Mouse (Mus musculus) gastrocnemius, adult 18-20 months (tissue): ENCODE data around the gene Dnmt3a. TPM values are rescaled to one million over a fixed set of nuclear protein-coding genes. Genes with fewer than 3 reads are reported as not detected.

Source experiments
- DNase-seq: peaks from one replicate; pipeline ENCODE4 v3.0.0; 2021; ENCODE audit warnings: low spot score
- total RNA-seq, 2 experiments: library from RNA; stranded (reverse); gene quantifications; 2 replicates each; pipeline ENCODE4 v1.2.3; 2021

Gene Dnmt3a
- total RNA-seq, 2 experiments from 2014 or later, result 54.6 to 62.0 TPM

DNA sequence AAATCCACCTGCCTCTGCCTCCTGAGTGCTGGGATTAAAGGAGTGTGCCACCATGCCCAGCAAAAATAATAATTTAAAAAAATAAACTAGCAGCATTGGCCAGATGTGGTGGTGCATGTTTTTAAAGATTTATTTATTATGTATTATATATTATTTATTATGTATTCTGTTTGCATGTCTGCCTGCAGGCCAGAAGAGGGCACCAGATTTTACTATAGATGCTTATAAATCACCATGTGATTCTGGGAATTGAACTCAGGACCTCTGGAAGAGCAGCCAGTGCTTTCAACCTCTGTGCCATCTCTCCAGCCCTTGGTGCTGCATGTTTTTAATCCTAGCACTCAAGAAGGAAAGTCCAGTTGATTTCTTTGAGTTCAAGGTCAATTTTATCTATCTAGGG lies 69.7 kb downstream of the Dnmt3a start:
- no peak for DNase-seq

DNA sequence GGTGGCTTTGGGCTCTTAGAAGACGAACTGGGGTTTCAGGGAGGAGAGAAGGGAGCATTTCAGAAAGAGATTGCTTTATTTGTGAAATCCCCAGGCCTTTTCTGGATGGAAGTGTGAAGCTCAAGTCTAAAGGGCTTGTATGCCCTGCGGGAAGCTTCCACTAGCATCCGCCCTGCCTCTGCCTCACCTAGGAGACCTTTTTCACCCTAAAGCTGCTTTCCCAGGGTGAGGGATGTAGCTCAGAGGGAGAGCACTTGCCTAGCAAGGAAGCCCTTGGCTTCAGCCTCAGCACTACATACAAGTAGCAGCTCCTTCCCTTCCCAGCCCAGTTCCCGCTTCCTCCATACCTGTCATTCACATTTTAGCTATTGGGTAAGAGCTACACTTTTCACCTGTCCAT lies 71.6 kb downstream of the Dnmt3a start:
- DNase-seq, result no peak

DNA sequence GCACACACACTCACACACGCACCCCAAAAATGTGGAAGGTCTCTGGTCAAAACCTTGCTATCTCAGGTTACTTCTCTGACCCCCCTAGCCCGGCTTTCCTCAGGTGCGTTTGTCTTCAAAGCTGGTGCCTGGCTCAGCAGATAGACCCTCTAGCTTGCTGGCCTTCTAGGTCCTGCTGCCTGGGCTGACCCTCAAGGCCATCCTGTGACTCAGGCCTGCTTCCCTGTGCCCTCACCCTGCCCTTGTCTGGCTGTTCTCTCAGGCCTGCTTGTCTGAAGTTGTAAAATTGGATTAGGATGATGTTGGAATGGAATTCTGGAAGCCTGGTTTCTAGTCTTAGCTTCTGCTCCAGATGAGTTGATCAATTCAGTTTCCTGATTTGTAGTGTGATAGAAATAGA lies 75.7 kb downstream of the Dnmt3a start:
- no peak for DNase-seq

DNA sequence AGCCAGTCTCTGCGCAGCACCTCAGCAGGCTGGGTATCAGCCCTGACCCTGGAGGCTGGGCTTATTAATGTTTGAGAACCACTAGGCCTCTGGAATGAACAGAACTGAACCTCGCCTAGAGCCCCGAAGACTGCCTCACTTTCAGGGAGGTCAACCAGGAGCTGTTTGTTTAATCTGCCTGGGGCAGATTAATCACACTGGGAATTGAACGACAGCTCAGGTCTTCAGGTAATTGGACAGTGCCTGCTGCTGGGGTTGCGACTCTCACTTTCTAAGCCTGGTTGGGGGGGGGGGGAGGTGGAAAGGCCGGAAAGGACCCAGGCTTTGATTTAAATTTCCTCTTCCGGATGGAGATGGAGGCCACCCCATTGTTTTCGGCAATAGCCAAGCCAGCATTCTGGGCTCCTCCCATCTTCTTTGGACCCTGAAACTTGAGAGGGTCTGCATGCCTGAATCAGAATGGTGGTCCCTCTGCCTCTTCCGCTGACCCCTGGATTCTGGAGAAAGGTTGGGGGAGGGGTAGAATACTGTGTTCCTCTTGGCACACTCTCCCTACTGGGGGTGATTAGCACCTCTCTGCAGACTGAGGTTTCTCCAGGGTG lies 79.2 kb downstream of the Dnmt3a start:
- no peak for DNase-seq

DNA sequence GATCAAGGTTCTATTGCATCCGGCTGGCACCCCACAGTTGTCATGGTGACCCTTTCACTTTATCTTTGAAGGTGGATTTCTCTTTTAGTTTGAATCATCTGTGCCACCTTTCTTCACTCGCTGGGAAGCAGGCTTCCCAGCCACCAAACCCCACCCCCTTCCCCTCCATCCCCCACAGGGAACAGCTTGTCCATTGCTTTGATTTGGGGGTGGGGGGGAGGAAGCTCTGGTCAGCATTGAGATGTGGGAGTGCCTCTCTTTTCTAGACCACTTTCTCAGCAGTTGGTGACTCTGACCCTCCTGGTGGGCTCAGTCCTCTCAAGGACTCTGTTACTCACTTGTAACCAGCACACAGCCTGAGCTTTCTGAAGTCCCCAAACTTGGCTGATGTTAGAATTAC lies 80.8 kb downstream of the Dnmt3a start:
- DNase-seq, result no peak

DNA sequence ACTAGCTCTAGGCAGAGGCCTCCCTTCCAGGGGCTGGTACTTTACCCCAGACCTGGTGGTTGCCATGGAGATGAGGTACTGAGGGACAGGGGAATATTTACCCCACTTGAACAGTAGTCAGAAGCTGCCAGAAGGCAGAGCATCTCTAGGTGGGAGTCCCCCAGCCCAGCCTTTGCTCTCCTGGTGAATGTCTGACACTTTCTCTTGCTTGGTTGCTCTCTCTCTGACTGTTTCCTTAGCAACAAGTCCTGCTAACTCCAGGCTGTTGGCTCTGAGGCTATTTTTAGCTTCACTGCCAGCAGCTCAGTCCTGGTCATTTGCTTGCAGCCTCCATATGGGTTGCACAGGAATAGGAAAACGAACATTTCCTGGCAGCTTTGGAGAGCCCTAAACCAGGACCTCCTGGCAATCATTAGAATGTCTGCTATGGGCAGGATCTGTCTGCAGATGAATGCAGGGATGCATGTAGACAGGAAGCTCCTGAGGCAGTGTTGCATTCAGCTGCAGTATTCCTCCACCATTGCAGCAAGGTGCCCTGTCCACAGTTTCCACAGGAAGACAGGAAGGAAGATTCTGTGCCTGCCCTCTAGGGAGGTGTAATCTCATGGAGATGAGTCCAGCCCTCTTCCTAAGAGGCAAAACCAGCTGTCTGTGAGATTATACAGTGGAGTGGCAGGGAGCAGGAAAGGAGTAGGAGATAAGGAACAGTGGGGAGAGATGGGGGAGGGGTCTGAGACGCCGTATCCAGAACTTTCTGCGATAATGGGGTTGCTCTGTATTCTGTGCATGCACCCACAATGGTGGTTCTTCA lies 81.9 kb downstream of the Dnmt3a start:
- DNase-seq, result no peak

DNA sequence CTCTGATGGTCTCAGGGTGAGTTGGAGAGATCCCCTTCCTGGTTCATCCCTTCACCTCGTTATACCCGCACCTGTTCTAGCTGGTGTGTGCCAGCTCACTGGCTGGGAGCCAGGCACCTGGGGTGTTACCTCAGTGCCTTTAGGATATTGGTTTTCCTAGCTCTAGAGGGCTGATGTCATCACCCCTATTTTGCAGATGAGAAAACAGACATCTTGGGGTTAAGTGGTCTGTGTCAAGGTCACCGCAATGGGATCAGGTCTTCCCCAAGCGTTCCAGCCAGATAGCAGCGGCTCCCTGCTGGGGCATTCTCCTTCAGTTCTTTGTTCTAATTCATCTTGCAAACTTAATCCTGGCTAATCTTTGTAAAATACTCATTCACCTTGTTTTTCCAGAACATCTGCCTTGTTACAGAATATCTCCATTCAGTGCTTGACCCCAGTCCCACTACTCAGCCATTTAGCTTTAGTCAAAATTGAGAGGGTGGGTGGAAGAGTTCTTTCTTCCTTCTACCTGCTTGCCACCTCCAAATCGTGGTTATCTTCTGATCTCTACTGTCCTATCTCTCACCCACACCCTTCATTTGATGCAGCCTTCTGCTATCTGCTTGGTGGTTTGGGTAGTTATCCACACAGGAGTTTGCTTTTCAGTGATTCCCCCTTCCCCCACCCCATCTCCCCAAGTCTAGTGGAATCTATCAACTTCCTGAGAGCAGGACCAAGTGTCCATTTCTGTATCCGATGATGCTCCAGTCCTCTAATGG lies 84.2 kb downstream of the Dnmt3a start:
- DNase-seq, result no peak

DNA sequence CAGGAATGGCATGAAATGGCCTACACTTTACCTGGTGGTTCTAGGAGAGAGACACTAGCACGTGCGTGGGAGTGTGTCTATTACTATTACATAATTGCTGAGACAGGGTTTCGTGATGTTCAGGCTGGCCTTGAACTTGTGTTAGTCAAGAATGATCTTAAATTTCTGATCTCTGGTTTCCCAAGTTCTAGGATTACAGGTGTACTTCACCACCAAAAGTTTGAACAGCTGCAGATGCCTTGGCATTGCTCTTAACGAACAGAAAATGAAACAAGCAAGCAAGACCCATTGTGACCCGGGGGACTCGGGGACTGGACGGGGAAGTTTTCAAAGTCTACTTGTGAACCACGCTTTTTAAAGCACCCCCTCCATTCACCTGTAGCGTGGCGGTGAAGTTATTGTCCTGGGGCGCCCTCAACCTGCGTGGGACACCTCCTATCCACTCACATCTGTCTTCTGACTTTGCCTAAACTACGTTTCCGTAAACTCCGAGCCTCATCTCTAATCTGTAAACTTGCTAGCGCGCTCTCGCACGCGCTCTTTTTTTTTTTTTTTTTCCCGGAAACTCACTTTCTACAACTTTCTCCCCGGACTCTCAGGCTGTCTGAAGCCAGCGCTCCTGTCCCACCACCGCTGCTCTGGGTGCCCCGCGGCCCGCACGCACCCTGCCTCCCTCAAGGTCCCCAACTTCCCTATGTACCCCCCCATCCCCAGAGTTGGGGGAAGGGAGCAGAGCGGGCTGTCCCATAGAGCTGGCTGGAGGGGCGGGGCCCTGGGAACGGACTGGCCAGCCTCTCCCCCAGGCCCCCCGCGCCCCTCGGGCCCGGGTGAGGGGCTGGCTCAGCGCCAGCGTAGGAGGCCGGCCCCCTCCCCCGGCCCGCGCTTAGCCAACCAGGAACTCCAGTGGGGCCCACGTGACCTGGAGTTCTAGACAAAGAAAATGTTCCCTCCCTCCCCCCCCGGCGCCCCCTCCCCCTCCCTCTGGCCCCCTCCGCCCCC lies 85.2 kb downstream of the Dnmt3a start:
- DNase-seq, result no peak

DNA sequence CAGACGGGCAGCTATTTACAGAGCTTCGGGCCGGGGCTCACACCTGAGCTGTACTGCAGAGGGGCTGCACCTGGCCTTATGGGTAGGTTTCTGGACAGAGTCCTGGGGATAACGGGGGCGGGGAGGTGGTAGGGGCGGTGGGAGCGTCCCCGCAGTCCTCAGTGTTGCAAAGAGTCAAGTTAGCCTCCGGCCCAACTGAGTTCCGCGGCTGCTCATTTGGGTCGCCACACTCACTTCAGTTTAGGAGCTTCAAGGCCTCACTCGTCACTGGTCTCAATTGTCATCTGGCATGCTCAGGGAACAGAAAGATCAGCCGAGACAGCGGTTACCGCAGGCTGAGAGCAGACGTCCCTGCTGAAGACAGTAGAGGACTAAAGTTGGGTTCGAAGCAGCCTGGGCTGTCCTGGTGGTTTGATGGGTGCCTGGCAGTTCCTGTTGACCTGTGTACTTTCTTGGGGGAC lies 86.0 kb downstream of the Dnmt3a start:
- DNase-seq, result no peak

DNA sequence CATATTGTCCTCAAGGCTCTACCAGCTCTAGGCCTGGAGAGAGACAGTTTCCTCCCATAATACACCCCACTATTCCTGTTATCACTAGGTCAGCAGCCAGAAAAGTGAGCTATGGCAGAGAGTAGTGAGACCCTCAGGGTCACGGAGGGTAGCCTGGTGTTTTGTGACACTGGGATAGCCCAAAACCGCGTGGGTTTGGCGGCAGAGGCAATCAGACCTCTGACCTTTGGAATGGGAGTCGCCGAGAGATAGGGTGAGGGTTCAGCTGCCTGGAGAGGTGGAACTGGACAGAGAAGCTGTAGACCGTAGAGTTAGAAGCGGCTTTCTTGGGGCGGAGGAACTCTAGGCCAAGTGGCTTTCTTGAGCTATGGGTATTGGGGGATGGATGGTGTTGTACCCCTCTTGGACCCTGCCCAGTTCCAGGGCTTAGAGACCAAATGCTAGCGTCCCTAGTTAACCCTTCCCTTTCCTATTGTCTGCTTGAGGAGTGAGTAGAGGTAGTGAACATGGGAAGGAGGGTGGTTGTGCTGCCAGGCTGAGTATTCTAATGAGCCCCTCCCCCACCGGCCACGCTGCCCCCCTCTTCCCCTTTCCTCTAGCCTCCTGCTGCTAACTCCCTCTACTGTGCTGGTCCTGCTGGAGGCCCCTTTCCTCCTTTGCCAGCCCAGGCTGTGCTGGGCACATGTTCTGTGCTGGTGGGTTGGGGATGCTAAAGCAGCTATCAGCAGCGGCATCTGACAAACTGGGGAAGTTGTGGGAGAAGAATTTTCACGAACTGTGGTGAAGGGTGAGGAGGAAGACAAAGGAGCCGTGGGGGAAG lies 86.6 kb downstream of the Dnmt3a start:
- no peak for DNase-seq

DNA sequence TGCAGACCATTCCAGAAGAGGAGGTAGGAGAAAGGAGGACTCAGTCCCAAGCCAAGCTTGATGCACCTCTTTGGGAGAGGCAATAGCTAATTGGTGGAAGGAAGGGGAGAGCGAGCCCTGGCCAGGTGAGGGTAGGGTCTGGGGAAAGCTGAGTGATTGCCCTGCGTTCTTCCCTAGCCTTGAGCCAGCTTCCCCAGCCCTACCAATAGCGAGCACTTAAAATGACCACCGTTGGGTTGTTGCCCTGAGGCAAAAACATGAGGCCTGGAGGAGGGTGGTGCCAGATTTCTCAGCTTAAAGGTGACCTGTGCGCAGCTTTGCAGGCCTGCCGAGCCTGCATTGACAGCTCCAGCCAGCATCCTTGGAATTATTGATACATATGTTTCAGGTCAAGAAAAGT lies 87.5 kb downstream of the Dnmt3a start:
- DNase-seq, result no peak

DNA sequence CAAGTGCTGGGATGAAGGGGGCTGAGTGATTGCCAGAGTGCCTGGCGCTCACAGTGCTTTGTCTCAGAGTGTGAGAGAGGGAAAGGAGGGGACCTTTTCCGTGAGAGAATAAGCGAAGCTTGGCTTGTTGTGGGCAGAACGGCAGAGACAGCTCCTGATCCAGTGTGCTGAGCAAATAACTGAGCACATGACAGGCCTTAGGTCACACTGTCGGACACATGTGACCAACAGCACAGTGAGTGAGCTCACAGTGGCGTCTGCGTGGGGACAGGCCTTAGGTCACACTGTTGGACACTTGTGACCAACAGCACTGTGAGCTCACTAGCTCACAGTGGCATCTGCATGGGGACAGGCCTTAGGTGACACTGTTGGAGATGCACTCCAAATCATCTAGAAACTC lies 88.7 kb downstream of the Dnmt3a start:
- no peak for DNase-seq

DNA sequence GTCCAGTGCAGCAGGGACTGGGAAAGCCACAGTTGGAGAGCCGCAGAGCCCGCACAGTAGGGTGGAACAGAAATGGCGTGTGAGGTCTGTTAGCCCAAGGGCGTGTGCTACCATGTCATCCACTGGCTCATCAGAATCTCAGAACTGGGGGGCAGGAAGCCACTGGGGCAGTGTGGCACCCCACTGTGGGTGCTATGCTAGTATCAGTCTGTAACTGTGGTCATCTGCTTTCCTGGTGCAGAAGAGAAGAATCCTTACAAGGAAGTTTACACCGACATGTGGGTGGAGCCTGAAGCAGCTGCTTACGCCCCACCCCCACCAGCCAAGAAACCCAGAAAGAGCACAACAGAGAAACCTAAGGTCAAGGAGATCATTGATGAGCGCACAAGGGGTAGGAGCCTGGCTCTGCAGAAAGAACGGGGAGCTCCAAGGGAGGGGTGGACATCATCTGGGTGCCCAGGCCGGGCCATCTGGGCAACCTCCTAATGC lies 91.3 kb downstream of the Dnmt3a start:
- DNase-seq, result no peak

DNA sequence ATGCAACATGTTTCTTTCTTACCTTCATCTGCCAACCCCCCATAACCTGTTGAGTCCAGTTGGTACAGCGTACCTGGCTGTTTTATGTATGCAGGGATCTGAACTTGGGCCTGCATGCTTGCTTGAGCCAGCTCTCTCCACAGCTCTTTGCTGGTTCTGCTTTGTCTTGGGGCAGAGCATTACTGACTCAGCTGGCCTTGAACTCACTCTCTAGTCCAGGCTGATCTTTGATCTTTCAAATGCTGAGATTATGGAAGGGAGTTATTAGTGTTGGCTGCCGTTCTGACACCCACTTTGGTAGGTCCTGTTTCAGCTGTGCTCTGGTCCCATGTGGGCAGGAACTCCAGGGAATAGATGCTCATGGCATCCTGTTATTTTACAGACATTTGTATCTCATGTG lies 93.0 kb downstream of the Dnmt3a start:
- DNase-seq, result no peak

DNA sequence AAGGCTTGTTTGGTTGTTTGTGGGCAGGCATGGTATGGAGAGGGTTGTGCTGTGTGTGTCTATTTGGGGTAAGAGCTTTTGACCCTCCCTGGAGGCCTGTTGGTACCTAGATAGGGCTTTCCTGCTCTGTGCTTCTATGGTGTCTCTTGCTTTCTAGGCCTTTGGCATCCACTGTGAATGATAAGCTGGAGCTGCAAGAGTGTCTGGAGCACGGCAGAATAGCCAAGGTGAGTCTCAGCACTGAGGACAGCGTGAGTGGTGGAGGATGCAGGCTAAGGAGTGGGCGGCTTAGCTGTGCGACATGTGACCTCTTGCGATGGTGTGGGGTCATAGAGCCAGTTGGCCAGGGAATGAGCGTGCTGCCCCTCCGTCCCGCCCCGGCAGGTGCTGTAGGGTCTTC lies 99.6 kb downstream of the Dnmt3a start:
- DNase-seq, result no peak

DNA sequence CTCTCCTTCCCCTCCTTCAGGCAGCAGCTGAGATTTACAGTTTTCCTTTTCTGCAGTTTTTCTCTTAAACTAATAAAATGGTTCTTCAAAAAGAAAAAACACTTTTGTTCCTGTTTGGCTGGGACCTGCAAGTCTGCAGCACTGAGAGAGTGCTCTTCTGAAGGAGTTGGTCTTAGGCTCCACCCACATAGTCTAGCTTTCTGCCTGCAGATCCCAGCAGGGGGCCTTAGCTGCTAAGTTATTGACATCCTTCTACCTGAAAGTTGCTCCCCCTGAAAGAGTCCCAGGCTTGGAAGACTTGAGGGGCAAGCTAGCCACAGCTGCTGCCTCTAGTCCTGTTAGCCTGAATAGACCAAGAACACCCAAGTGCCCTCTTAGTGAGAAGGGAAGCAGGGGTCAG lies 100.5 kb downstream of the Dnmt3a start:
- no peak for DNase-seq

DNA sequence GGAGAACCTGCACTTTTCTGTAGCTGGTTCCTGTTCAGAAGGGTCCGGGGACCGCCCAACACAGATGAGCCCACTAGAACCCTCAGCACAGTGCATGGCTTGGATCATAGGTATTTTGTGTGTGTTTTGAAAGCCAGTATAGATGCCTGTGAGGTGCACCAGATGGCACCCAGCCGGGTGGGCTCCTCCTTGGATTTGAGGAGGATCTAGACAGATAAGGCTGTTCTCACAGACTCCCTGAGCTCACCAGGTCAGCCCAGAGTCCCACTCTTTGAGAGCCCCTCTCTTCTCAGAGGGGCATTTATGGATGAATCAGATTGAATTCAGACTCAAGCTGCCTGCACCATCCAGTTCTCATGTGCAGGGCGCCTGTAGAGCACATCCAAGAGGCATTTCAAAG lies 101.2 kb downstream of the Dnmt3a start:
- no peak for DNase-seq

DNA sequence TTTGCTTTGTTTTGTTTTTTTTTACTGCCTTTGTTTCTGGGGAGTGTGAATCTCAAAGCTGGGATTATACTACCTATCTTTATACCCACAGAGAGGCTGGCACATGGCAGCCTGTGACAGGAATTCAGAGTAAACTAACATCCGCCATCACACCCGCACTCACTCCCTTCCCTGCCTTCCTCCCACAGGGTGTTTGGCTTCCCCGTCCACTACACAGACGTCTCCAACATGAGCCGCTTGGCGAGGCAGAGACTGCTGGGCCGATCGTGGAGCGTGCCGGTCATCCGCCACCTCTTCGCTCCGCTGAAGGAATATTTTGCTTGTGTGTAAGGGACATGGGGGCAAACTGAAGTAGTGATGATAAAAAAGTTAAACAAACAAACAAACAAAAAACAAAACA lies 101.6 kb downstream of the Dnmt3a start:
- no peak for DNase-seq

DNA sequence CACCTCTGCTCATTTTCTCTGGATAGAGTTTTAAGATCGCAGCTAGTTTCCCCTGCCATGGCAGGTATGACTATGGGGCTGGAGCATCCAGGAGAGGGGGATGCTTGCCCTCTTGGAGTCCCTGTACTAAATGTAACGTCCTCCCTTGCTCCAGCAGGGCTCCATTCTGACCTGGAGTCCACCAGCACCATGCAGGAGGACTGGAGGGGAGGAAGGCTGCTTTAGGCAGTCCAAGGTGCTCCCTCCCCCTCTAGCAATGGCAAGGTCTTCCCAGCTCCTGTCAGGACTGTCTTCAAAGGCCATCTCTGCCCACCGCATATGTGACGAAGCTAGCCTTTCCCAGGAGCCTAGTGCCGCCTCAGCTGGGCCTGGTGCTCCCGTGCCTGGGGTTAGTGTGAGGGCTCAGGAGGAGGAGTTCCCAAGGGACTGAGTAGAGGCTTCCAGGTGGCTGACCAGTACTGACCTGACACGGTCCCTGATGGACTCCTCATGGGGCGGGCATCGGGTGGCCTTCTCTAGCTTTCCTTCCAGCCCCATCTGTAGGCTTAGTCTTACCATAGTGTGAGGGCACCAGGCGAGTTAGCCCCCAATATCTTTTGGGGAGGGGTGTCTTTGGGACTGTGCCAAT lies 104.8 kb downstream of the Dnmt3a start:
- DNase-seq, result no peak

DNA sequence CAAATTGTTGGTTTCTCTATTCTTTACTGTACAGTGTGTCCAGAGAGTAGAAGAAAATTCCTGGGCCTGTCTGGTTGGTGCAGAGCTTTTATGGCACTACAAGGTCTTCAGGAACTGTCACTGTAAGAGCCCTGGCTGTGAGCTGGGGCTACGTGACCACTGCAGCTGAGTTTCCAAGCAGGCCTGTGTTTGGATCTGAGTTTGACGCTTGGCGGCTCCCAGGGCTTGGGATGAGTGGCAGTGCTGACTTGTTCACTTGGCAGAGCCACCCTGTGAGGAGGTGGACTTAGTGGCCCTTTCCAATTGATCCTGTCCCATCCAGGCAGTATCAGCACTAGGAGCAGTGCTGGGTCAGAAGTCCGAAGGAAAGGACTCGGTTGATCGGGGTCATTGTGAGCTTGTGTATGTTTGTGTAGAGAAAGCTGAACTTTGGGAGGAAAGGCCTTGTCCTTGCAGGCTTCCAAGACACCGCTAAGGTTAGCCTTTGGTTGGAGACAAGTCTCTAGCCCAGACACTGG lies 106.1 kb downstream of the Dnmt3a start:
- no peak for DNase-seq
